Mouse (Mus musculus): ENCODE measurements at regions not wholly inside any gene's neighbourhood (a gene's known extent, or its start where the extent isn't known, plus 50 kb on each side); places are given as distances from the start of the nearest gene placed in this dataset.

DNA sequence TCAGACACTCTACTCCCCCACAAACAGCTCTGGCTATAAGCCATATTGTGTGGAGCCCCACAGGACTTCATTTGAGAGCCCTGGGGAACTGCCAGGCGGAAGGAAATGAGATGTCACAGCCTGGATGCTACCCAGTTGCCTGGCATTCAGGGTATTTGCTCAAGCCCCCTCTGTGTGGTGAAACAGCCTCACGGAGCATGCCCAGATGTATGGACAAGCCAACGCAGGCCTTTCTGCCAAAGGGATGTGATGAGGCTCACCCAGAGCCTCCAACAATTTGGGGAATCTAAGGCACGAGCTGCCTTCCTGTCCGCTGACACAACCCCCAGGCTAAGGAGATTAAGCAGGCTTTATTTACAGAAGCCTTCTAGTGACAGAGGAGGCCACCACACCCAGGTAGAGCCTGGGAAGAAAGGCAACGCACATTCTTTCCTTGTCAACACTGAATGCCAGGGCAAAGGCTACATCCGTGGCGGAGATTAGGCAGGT lies 70.9 kb upstream of the Parp11 start:
- TF ChIP-seq CTCF (IDR thresholded peaks at IDR 0.05; ENCODE audit: borderline replicate concordance, insufficient read depth, low read depth, low read length): no peak
- no peak for TF ChIP-seq POLR2A (IDR thresholded peaks at IDR 0.05; ENCODE audit: borderline replicate concordance, insufficient read depth, low read length)
